Mouse (Mus musculus) kidney, postnatal 36 days (tissue): ENCODE measurements at regions not wholly inside any gene's neighbourhood (a gene's known extent, or its start where the extent isn't known, plus 50 kb on each side); places are given as distances from the start of the nearest gene placed in this dataset.
A peak's percentile ranks its signal among the peaks of the same experiment; 100 is the strongest.

ENCODE experiments used
- DNase-seq, 2 experiments: peaks; one replicate each; pipeline ENCODE4 v3.0.0; 2021 to 2022; ENCODE audit warnings: mixed read lengths in 2 of 2

- DNase-seq, result peak in 1 of 2 experiments; percentile 8
These were observed 889.7 kb upstream of the Slc10a2 start for GRCm38 (mm10) chr8:5994846-5995245.

- no peak for DNase-seq
These were observed 860.4 kb upstream of the Slc10a2 start for GRCm38 (mm10) chr8:5965403-5966015.

GRCm38 (mm10) chr8:5964299-5964698, 859.1 kb upstream of the Slc10a2 start:
- DNase-seq, result no peak

DNA sequence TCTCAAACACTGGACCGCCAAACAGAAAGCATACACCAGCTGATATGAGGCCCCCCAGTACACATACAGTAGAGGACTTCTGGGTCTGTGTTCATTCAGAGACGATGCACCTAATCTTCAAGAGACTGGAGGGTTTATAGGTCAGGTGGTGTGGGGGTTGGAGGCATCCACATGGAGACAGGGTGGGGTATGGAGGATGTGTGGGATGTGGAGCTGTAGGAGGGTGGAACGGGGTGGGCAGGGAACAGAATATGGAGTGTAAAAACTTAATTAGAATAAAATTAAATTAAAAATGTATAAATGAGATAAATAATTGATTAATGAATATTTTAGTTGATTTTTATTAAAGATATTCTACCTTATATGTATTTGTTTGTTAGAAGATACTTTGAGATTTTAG, 832.9 kb upstream of the Slc10a2 start:
- DNase-seq, result no peak

GRCm38 (mm10) chr8:5918136-5918535, 813.0 kb upstream of the Slc10a2 start:
- no peak for DNase-seq
